Mouse (Mus musculus) G1E (cell line): ENCODE measurements around the gene Agbl3. TPM values are rescaled to one million over a fixed set of nuclear protein-coding genes. Genes with fewer than 3 reads are reported as not detected.
A peak's percentile ranks its signal among the peaks of the same experiment; 100 is the strongest.

Experiments used
- ATAC-seq: 2 replicates; pipeline ENCODE4 v1.8.0; 2016; ENCODE audit warnings: mild to moderate bottlenecking; ENCODE audit not compliant: insufficient number of reproducible peaks, poor library complexity, low FRiP score, severe bottlenecking; ENCODE audit errors: extremely low read depth
- DNase-seq: peaks from one replicate; pipeline ENCODE4 v3.0.0; 2012; ENCODE audit warnings: low spot score
- H3K27me3 ChIP-seq: 2 replicates; pipeline ENCODE4 v1.6.1; 2012; ENCODE audit warnings: mild to moderate bottlenecking, low read length, inconsistent platforms; ENCODE audit not compliant: insufficient read depth
- H3K36me3 ChIP-seq: replicated peaks from 2 replicates; pipeline ENCODE3; 2012; ENCODE audit warnings: mild to moderate bottlenecking, inconsistent platforms
- H3K4me1 ChIP-seq: 2 replicates; pipeline ENCODE4 v1.6.1; 2012; ENCODE audit warnings: low read depth, low read length, inconsistent platforms, mixed read lengths; ENCODE audit not compliant: insufficient read depth
- H3K4me3 ChIP-seq: 2 replicates; pipeline ENCODE4 v1.5.1; 2012; ENCODE audit warnings: low read depth, mild to moderate bottlenecking, inconsistent platforms, low read length, moderate library complexity, mixed read lengths
- H3K9me3 ChIP-seq: replicated peaks from 2 replicates; pipeline ENCODE4 v1.6.1; 2012; ENCODE audit warnings: inconsistent platforms
- CTCF ChIP-seq: IDR thresholded peaks from 2 replicates; pipeline ENCODE4 v1.5.1; 2012; ENCODE audit warnings: low read depth, low read length, inconsistent platforms, mixed read lengths
- GATA1 ChIP-seq: IDR thresholded peaks from 2 replicates; pipeline ENCODE4 v1.6.1; 2012; ENCODE audit warnings: borderline replicate concordance, low read length, inconsistent platforms, mixed read lengths
- GATA2 ChIP-seq: IDR thresholded peaks from 2 replicates; pipeline ENCODE4 v1.6.1; 2012; ENCODE audit warnings: low read depth, low read length, inconsistent platforms, borderline replicate concordance
- POLR2AphosphoS5 ChIP-seq: IDR thresholded peaks from 2 replicates; pipeline ENCODE4 v1.6.1; 2012; ENCODE audit warnings: low read depth, low read length, inconsistent platforms; ENCODE audit not compliant: insufficient replicate concordance
- TAL1 ChIP-seq: conservative IDR thresholded peaks from 2 replicates; pipeline ENCODE4 v1.6.1; 2012; ENCODE audit warnings: low read depth, low read length, inconsistent platforms, mixed read lengths
- polyA plus RNA-seq: library from polyadenylated mRNA; stranded (reverse); fragments of >175 nt; gene quantifications from 2 replicates; pipeline ENCODE4 v1.2.3, GENCODE M21; 2012
- total RNA-seq, 2 experiments: library from RNA; stranded (forward) in 1 of 2; stranded (reverse) in 1 of 2; fragments of 200-1000 nt in 1 of 2; fragments of >200 nt in 1 of 2; fragmentation: Nextera tagmentation in 1 of 2; gene quantifications; 2 replicates each; pipeline ENCODE4 v1.2.3; 2014 to 2017

Agbl3 gene
- total and polyA plus RNA-seq, 3 experiments, result 0.22 TPM; not detected in 2

DNA sequence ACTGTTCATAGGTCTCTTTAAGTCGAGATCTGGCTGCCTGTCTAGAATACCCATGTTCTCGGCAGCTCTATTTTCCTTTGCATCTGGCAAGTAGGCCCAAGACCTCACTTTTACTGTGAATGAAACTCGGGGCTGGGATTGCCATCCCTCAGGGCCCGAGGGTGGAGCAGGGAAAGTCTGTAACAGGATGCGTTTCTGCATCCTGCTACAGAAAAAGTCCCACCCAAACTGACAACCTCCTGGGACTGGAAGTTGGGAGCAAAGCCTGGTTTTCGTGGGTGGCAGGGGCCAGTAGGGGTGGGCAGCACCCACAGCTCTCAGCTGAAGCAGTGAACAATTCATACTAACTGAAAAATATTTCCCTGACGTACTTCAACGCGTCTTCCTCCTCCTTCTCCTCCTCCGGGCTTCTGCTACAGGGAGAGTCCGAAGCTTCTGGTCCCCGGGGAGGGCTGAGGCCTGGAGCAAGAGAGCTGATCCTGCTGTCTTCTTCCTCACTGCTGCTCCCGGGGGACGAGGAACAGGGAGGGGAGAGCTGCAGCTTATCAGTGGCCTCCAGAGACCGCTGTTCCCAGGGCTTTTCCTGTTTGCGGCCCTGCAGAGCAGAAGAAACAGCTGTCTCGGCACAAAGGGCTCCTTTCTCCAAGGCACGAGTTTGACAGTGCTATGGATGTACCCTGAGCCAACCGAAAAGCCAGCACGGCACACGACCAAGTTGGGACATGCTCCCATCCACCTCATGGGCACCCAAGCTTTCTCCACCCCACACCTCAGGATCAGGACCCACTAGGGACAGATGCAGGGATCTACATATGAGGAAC lies 94.1 kb downstream of the Agbl3 start:
- Histone ChIP-seq H3K4me3 (peak overlapping the region; percentile 86; the same call in 1 of the 2 replicates), H3K9me3 (no peaks in the 10 kb centered on the region), H3K27me3 (no peaks in the 10 kb centered on the region), H3K4me1 (peaks cover 78% of the 10 kb centered on the region), H3K36me3 (peaks cover 61% of the 10 kb centered on the region)
- peak; percentile 11 for ATAC-seq
- no peak for DNase-seq
- TF ChIP-seq TAL1 (peak; percentile 60), GATA1 (no peak), POLR2AphosphoS5 (no peak), GATA2 (no peak), CTCF (no peak)

DNA sequence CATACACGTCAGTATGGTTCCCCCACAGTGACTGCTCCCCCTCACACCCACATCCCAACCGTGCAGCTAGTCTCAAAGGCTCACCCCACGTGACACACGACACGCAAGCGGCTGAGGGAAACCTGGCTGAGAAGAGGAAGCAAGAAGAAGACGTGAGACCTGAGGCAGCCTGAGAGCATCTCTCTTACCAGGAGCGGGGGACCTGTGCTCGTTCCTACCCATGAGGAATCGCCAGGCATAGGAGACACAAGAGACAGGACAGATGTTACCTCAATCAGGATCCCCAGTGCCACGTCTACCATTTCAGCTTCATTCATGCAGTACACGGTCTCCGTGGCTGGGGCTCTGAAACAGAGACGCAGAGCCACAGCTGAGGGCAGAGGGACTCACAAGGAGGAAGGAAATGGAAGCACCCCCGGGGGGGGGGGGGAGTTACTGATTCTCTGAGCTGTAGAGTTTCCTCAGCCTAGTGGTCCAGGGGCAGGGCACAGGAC lies 95.1 kb downstream of the Agbl3 start:
- DNase-seq, result no peak
- Histone ChIP-seq H3K4me3 (peak overlapping the region; percentile 86; the same call in 1 of the 2 replicates), H3K9me3 (no peaks in the 10 kb centered on the region), H3K4me1 (peaks cover 68% of the 10 kb centered on the region), H3K27me3 (no peaks in the 10 kb centered on the region), H3K36me3 (peaks cover 70% of the 10 kb centered on the region)
- TF ChIP-seq TAL1 (no peak), GATA1 (no peak), GATA2 (no peak), CTCF (no peak), POLR2AphosphoS5 (no peak)
- peak; percentile 24; the same call in 1 of the 2 replicates for ATAC-seq

GRCm38 (mm10) chr6:34875966-34876834 lies 96.0 kb downstream of the Agbl3 start:
- DNase-seq, result peak; percentile 58

GRCm38 (mm10) chr6:34876835-34877156 lies 96.6 kb downstream of the Agbl3 start:
- Histone ChIP-seq H3K4me1 (peaks cover 57% of the 10 kb centered on the region), H3K36me3 (peaks cover 81% of the 10 kb centered on the region), H3K4me3 (peak overlapping the region; percentile 86), H3K27me3 (no peaks in the 10 kb centered on the region), H3K9me3 (no peaks in the 10 kb centered on the region)
- DNase-seq (no peak), ATAC-seq (no peak)
- TF ChIP-seq GATA1, result no peak
- no peak for TF ChIP-seq TAL1
- no peak for TF ChIP-seq GATA2
- no peak for TF ChIP-seq POLR2AphosphoS5
- TF ChIP-seq CTCF, result no peak

More at GRCm38 (mm10) chr6:34875966-34876834, 96.0 kb downstream of the Agbl3 start:
- H3K36me3 ChIP-seq, result peaks cover 77% of the 10 kb centered on the region
- H3K4me1 ChIP-seq, result peaks cover 59% of the 10 kb centered on the region
- peak overlapping the region; percentile 86; the same call in 1 of the 2 replicates for H3K4me3 ChIP-seq
- no peak for TF ChIP-seq GATA2
- no peak for TF ChIP-seq CTCF
- TF ChIP-seq TAL1, result no peak
- TF ChIP-seq POLR2AphosphoS5, result no peak
- TF ChIP-seq GATA1, result no peak
- peak; percentile 58 for ATAC-seq
- H3K27me3 ChIP-seq, result no peaks in the 10 kb centered on the region
- no peaks in the 10 kb centered on the region for H3K9me3 ChIP-seq

GRCm38 (mm10) chr6:34877509-34878321 lies 97.5 kb downstream of the Agbl3 start, which contains the start of gene Cyren:
Gene Cyren, minus strand, starts transcription at chr6:34878060.
- TF ChIP-seq GATA1, result no peak
- TF ChIP-seq CTCF, result no peak
- TF ChIP-seq POLR2AphosphoS5, result no peak
- no peak for TF ChIP-seq GATA2
- TF ChIP-seq TAL1, result no peak
- DNase-seq, result peak; percentile 90
- Histone ChIP-seq H3K27me3 (no peaks in the 10 kb centered on the region), H3K9me3 (no peaks in the 10 kb centered on the region), H3K4me1 (peaks cover 48% of the 10 kb centered on the region), H3K4me3 (peak within 1 kb of the TSS; percentile 86), H3K36me3 (peaks cover 81% of the 10 kb centered on the region)
- ATAC-seq, result peak; percentile 45
